Mouse (Mus musculus) lung, embryonic 16.5 days (tissue): ENCODE results near the gene Thbs3. TPM values are rescaled to one million over a fixed set of nuclear protein-coding genes. Genes with fewer than 3 reads are reported as not detected.

Experiments used
- ATAC-seq: fragments of 200-750 bp; cut with Nextera tagmentation; 2 replicates; pipeline ENCODE4 v1.8.0; 2017; ENCODE audit warnings: low read depth, mild to moderate bottlenecking, moderate library complexity
- H3K27ac ChIP-seq: fragments of 300-500 bp; sonication (generic); 2 replicates; pipeline ENCODE4 v1.5.1; 2014; ENCODE audit warnings: mild to moderate bottlenecking, control low read depth, low read length
- H3K27me3 ChIP-seq: fragments of 300-500 bp; sonication (generic); 2 replicates; pipeline ENCODE4 v1.6.1; 2014; ENCODE audit warnings: low read depth, low read length, mixed read lengths; ENCODE audit not compliant: control insufficient read depth, insufficient read depth
- H3K36me3 ChIP-seq: fragments of 300-500 bp; sonication (generic); 2 replicates; pipeline ENCODE4 v1.6.1; 2014; ENCODE audit warnings: low read length; ENCODE audit not compliant: control insufficient read depth, insufficient read depth
- H3K4me1 ChIP-seq: fragments of 300-500 bp; sonication (generic); replicated peaks from 2 replicates; pipeline ENCODE4 v1.6.1; 2014; ENCODE audit warnings: low read length, mixed read lengths; ENCODE audit not compliant: control insufficient read depth, insufficient read depth
- H3K4me2 ChIP-seq: fragments of 300-500 bp; sonication (generic); 2 replicates; pipeline ENCODE4 v1.6.1; 2014; ENCODE audit warnings: low read depth, low read length, control low read depth
- H3K4me3 ChIP-seq: fragments of 300-500 bp; sonication (generic); 2 replicates; pipeline ENCODE4 v1.5.1; 2014; ENCODE audit warnings: mild to moderate bottlenecking, low read length, control low read depth
- H3K9ac ChIP-seq: fragments of 300-500 bp; sonication (generic); 2 replicates; pipeline ENCODE4 v1.6.1; 2014; ENCODE audit warnings: low read length, control low read depth
- H3K9me3 ChIP-seq: fragments of 300-500 bp; sonication (generic); 2 replicates; pipeline ENCODE4 v1.6.1; 2016; ENCODE audit warnings: low read length; ENCODE audit not compliant: control insufficient read depth
- WGBS: fragments of 180-500 bp; shearing (Covaris S2); extraction: QIAGEN DNeasy Blood & Tissue Kit; methylation state at CpG from one replicate; pipeline ENCODE4 v1.1.7; 2014; 5-methylcytosine and 5-hydroxymethylcytosine counted together
- polyA plus RNA-seq: library from polyadenylated mRNA; unstranded; fragments of >200 nt; fragmentation: Nextera tagmentation; extraction: Ambion mirVana; gene quantifications from 2 replicates; pipeline ENCODE4 v1.2.1, GENCODE M21; 2015

Gene Thbs3
- polyA plus RNA-seq, 1 experiment from 2014 or later = 57.7 TPM

DNA sequence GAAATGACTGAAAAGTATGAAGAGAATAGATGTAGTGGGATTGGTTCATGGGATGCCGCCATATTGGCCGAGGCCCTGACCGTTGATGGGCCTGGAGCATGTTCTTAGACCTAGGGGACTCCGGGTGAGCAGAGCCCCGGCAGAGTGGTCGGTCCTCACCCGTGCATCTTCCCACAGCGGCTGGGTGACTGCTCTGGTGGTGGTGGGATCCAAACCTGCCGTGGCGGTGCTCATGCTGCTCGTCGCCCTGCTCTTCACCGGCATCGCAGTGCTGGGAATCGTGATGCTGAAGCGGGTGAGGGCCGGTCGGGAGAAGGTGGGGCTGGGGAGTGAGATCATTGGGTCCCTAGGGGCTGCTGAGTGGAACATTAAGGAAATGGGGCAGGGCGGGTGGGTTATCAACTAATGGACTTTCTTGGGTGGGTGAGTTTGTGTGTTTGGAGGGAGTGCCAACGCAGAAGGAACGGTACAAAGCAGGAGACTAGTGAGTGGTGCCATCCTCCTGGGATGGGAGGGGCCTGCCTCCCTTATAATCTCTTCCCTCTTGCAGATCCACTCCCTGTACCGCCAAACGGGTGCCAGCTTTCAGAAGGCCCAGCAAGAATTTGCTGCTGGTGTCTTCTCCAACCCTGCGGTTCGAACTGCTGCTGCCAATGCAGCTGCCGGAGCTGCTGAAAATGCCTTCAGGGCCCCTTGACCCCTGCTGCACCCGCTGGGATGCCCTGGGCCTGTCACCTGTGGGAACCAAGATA lies 33.1 kb upstream of the Thbs3 start:
- Histone ChIP-seq H3K27me3 (no peaks in the 10 kb centered on the region), H3K9ac (no peak overlapping the region), H3K4me3 (no peak overlapping the region), H3K36me3 (peaks cover 22% of the 10 kb centered on the region), H3K4me2 (no peak overlapping the region), H3K4me1 (peaks cover 16% of the 10 kb centered on the region), H3K27ac (no peak overlapping the region), H3K9me3 (no peaks in the 10 kb centered on the region)
- no peak for ATAC-seq
- WGBS = 86% methylated on average over 27 of the region's 27 CpGs

DNA sequence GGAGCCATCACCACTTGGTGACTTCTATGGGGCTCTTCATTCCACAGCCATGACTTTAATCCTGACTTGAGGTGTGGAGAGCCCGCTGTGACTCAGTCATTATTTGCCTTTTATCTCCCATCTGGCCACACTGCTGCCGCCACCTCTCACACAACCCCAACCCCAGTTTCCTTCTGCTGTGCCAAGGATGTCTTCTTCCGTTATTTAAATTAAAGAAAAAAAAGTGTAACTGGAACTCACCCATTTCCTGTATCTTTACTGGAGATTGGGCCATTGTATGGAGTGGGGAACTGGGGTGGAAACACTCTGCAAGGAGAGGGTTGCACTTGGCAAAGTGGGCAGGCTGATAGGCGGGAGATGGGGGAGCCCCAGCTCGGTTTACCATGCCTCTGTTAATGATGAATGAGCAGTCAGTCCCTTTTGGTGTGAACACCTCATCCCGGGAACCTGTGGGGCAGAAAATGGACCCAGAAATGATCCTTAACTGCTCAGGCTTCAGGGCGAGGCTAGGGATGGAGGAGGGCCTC lies 32.4 kb upstream of the Thbs3 start:
- Histone ChIP-seq H3K4me3 (peak overlapping the region; percentile 69), H3K9me3 (no peaks in the 10 kb centered on the region), H3K36me3 (peaks cover 22% of the 10 kb centered on the region), H3K4me2 (peak overlapping the region; percentile 92), H3K9ac (no peak overlapping the region; the same call in 1 of the 2 replicates), H3K27me3 (no peaks in the 10 kb centered on the region), H3K27ac (no peak overlapping the region), H3K4me1 (peaks cover 16% of the 10 kb centered on the region)
- no peak; the same call in 1 of the 2 replicates for ATAC-seq
- WGBS = 34% methylated on average over 7 of the region's 7 CpGs

DNA sequence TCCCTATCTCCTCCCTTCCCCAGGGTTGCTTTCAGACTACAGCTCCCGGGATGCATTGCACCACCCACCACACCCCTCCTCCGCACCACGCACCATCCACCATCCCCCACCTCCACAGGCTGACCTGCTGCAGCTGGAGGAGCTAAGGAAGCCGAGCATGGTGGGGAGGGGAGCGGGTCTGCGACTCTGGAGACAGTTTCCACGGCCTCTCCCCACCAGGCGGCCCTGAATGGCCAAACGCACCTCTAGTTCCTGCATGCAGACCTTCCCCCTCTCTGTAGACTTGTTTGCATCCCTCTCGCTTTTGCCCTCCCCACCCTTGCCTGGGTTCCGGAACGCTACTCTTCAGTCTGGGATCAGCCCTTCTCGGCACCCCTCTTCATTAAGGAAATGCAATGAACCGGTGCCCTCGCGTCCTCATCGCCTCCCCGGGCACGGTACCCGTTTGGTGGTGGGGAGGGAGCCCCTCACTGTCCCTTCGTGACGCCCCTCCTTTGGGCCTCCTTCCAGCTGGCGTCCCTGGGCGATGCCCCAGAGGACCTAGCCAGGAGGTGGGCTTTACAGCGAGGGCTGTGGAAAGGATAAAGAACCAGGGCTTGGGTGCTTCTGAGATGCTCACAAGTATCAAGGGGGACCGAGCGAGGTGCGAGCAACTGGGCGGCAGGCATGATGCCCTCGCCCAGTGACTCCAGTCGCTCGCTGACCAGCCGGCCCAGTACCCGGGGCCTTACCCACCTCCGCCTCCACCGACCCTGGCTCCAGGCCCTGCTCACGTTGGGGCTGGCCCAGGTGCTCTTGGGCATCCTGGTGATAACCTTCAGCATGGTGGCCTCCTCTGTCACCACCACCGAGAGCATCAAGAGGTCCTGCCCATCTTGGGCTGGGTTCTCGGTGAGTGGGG lies 31.7 kb upstream of the Thbs3 start, which contains the start of gene Fam189b:
TSS of gene Fam189b (plus strand) at position 86 of the 901 bp plus-strand sequence.
- peaks cover 12% of the 10 kb centered on the region for H3K4me1 ChIP-seq

GRCm38 (mm10) chr3:89183959-89184315 lies 31.0 kb upstream of the Thbs3 start:
- no peaks in the 10 kb centered on the region for H3K9me3 ChIP-seq
- WGBS = 82% methylated on average over 5 of the region's 6 CpGs
- no peak for ATAC-seq
- H3K4me3 ChIP-seq = peak overlapping the region; percentile 69
- no peak overlapping the region for H3K27ac ChIP-seq
- peaks cover 8% of the 10 kb centered on the region for H3K4me1 ChIP-seq
- no peaks in the 10 kb centered on the region for H3K27me3 ChIP-seq
- H3K36me3 ChIP-seq = peaks cover 22% of the 10 kb centered on the region
- H3K9ac ChIP-seq = peak overlapping the region; percentile 80
- peak overlapping the region; percentile 92 for H3K4me2 ChIP-seq

More for the DNA sequence above, 31.7 kb upstream of the Thbs3 start, which contains the start of gene Fam189b:
- Histone ChIP-seq H3K27ac (peak within 1 kb of the TSS; percentile 68), H3K4me2 (peak within 1 kb of the TSS; percentile 92), H3K9me3 (no peaks in the 10 kb centered on the region), H3K36me3 (peaks cover 22% of the 10 kb centered on the region), H3K9ac (peak within 1 kb of the TSS; percentile 80), H3K4me3 (peak within 1 kb of the TSS; percentile 69), H3K27me3 (no peaks in the 10 kb centered on the region)
- 6% methylated on average over 39 of the region's 39 CpGs for WGBS
- ATAC-seq = peak; percentile 95

GRCm38 (mm10) chr3:89187197-89187596 lies 27.8 kb upstream of the Thbs3 start:
- Histone ChIP-seq H3K4me1 (peaks cover 8% of the 10 kb centered on the region), H3K36me3 (no peaks in the 10 kb centered on the region), H3K27me3 (no peaks in the 10 kb centered on the region), H3K4me2 (no peak overlapping the region), H3K9ac (no peak overlapping the region), H3K27ac (no peak overlapping the region), H3K4me3 (no peak overlapping the region), H3K9me3 (no peaks in the 10 kb centered on the region)
- no peak for ATAC-seq
- WGBS = 51% methylated on average over 22 of the region's 23 CpGs

- Histone ChIP-seq H3K4me3 (no peak overlapping the region), H3K9ac (no peak overlapping the region), H3K27me3 (no peaks in the 10 kb centered on the region), H3K4me1 (peaks cover 8% of the 10 kb centered on the region), H3K9me3 (no peaks in the 10 kb centered on the region), H3K4me2 (no peak overlapping the region), H3K27ac (no peak overlapping the region), H3K36me3 (no peaks in the 10 kb centered on the region)
- WGBS = 81% methylated on average over 18 of the region's 18 CpGs
- no peak for ATAC-seq
These were observed 27.1 kb upstream of the Thbs3 start for GRCm38 (mm10) chr3:89187690-89188477.

DNA sequence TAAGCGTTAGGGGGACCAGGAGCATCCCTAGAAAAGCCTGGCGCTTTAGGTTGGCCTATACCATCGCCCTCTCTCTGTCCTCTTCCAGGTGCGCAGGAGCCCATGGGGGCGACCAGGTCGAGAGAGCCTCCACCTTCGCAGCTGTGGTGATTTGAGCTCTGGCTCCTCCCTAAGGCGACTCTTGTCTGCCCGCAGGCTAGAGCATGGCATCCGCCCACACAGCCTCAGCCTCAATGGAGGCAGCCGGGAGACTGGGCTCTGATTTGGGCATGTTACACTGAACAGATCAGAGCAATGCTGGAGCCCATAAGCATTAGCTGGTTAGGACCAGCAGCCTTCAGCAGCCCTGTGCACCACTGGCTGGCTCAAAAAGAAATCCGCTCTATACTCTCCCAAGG lies 26.5 kb upstream of the Thbs3 start:
- Histone ChIP-seq H3K36me3 (no peaks in the 10 kb centered on the region), H3K27ac (no peak overlapping the region), H3K9ac (no peak overlapping the region), H3K4me1 (peaks cover 8% of the 10 kb centered on the region), H3K4me3 (no peak overlapping the region), H3K9me3 (no peaks in the 10 kb centered on the region), H3K4me2 (no peak overlapping the region), H3K27me3 (no peaks in the 10 kb centered on the region)
- 77% methylated on average over 12 of the region's 12 CpGs for WGBS
- no peak for ATAC-seq

- WGBS = 79% methylated on average over 8 of the region's 8 CpGs
- Histone ChIP-seq H3K9me3 (no peaks in the 10 kb centered on the region), H3K36me3 (no peaks in the 10 kb centered on the region), H3K4me1 (peaks cover under 1% of the 10 kb centered on the region), H3K27ac (no peak overlapping the region), H3K4me2 (no peak overlapping the region), H3K27me3 (no peaks in the 10 kb centered on the region), H3K9ac (no peak overlapping the region), H3K4me3 (no peak overlapping the region)
- ATAC-seq = no peak
These were observed 24.5 kb upstream of the Thbs3 start for GRCm38 (mm10) chr3:89190436-89190835.
